Comparison of ENCODE assay signal across 27 mouse cellular contexts in genomic region chr10:123579012-123579411, GRCm38 (mm10).
DNase-seq lines count a peak whose midpoint lies in the region; ATAC-seq and TF ChIP-seq lines count a peak whose summit lies in the region.
"Had no signal": no experiment of that assay in that cellular context is flagged by ENCODE, and none has a peak within 500 bp of the region (broad histone marks: within the 10 kb centered on the region; RNA-seq: fewer than 3 reads in every experiment).

No protein-coding gene starts in this region.

- ATAC-seq in forebrain, embryonic 15.5 days (replicated peaks): peak; percentile 78; the same call in 1 of the 2 replicates
- no peak for ATAC-seq in forebrain, embryonic 12.5 days (ENCODE audit: low FRiP score)
- peak; percentile 58 for ATAC-seq in forebrain, postnatal 0 days
- ATAC-seq: liver, embryonic 12.5 days; liver, postnatal 0 days; lung, postnatal 0 days; midbrain, embryonic 13.5 days had no signal

- H3K9ac ChIP-seq in forebrain, embryonic 15.5 days (replicated peaks): no peak overlapping the region
- no peak overlapping the region for H3K9ac ChIP-seq in forebrain, embryonic 12.5 days
- no peak overlapping the region for H3K9ac ChIP-seq in forebrain, postnatal 0 days
- H3K9ac ChIP-seq: embryonic facial prominence, embryonic 12.5 days; kidney, embryonic 15.5 days; limb, embryonic 13.5 days; liver, embryonic 12.5 days; liver, postnatal 0 days; midbrain, embryonic 13.5 days; neural tube, embryonic 15.5 days; stomach, embryonic 15.5 days had no signal

- H3K4me2 ChIP-seq in forebrain, embryonic 15.5 days (replicated peaks): no peak overlapping the region
- no peak overlapping the region for H3K4me2 ChIP-seq in forebrain, embryonic 12.5 days
- no peak overlapping the region for H3K4me2 ChIP-seq in forebrain, postnatal 0 days (ENCODE audit: low read depth)
- H3K4me2 ChIP-seq: embryonic facial prominence, embryonic 12.5 days; kidney, embryonic 15.5 days; limb, embryonic 13.5 days; liver, embryonic 12.5 days; midbrain, embryonic 13.5 days; neural tube, embryonic 15.5 days; stomach, embryonic 15.5 days had no signal

- H3K27ac ChIP-seq in forebrain, embryonic 15.5 days (replicated peaks): no peak overlapping the region
- no peak overlapping the region for H3K27ac ChIP-seq in forebrain, embryonic 12.5 days
- H3K27ac ChIP-seq in forebrain, postnatal 0 days (ENCODE audit: low read depth, low read length): no peak overlapping the region
- H3K27ac ChIP-seq: embryonic facial prominence, embryonic 12.5 days; kidney, embryonic 15.5 days; left cerebral cortex, adult 2 months; limb, embryonic 13.5 days; liver, embryonic 12.5 days; macrophage; midbrain, embryonic 13.5 days; neural tube, embryonic 15.5 days; stomach, embryonic 15.5 days had no signal

- no peaks in the 10 kb centered on the region for H3K36me3 ChIP-seq in forebrain, embryonic 15.5 days
- H3K36me3 ChIP-seq in forebrain, embryonic 12.5 days (replicated peaks): no peaks in the 10 kb centered on the region
- H3K36me3 ChIP-seq in forebrain, postnatal 0 days (ENCODE audit: insufficient read depth): no peaks in the 10 kb centered on the region
- H3K36me3 ChIP-seq: embryonic facial prominence, embryonic 12.5 days; kidney, embryonic 15.5 days; limb, embryonic 13.5 days; liver, embryonic 12.5 days; midbrain, embryonic 13.5 days; neural tube, embryonic 15.5 days; stomach, embryonic 15.5 days had no signal

- peak; percentile 5 to 23 for DNase-seq in left cerebral cortex, adult 9 months (ENCODE audit: low spot score in 2 of 2)
- DNase-seq in left cerebral cortex, adult 11 months (ENCODE audit: low spot score): no peak
- peak; percentile 78 for DNase-seq in brain, embryonic 14.5 days (ENCODE audit: low read depth)
- peak; percentile 38 for DNase-seq in forebrain, postnatal 0 days
- no peak for DNase-seq in gastrocnemius, postnatal 36 days
- DNase-seq: adrenal gland, postnatal 25 days; cerebellum, adult 8-10 months; cerebellum, postnatal 36 days; kidney, adult 18-20 months; kidney, postnatal 25 days; liver, postnatal 0 days; retina, postnatal 1 day; right cerebral cortex, postnatal 14 days; thymus, adult 18-20 months; thymus, postnatal 36 days had no signal

- no peak for TF ChIP-seq CTCF in brain, embryonic 14.5 days (IDR thresholded peaks at IDR 0.05; ENCODE audit: borderline replicate concordance, extremely low read depth, insufficient read depth, insufficient read length)
- no peak for TF ChIP-seq CTCF in forebrain, postnatal 0 days (IDR thresholded peaks at IDR 0.05; ENCODE audit: low read depth)

- no peak overlapping the region for H3K4me3 ChIP-seq in forebrain, embryonic 15.5 days
- no peak overlapping the region for H3K4me3 ChIP-seq in forebrain, embryonic 12.5 days (replicated peaks)
- no peak overlapping the region for H3K4me3 ChIP-seq in forebrain, postnatal 0 days (ENCODE audit: low read depth, low read length)
- H3K4me3 ChIP-seq: embryonic facial prominence, embryonic 12.5 days; kidney, embryonic 15.5 days; left cerebral cortex, adult 2 months; limb, embryonic 13.5 days; liver, embryonic 12.5 days; midbrain, embryonic 13.5 days; neural tube, embryonic 15.5 days; stomach, embryonic 15.5 days had no signal

- H3K4me1 ChIP-seq in forebrain, embryonic 15.5 days: 0 out of 2 replicates have a peak, but pooled peaks cover 4% of the 10 kb centered on the region
- H3K4me1 ChIP-seq in forebrain, embryonic 12.5 days: no peaks in the 10 kb centered on the region; the same call in 1 of the 2 replicates
- H3K4me1 ChIP-seq in forebrain, postnatal 0 days (ENCODE audit: insufficient read depth): peaks cover 7% of the 10 kb centered on the region; the same call in 1 of the 2 replicates
- H3K4me1 ChIP-seq: embryonic facial prominence, embryonic 12.5 days; kidney, embryonic 15.5 days; liver, embryonic 12.5 days; midbrain, embryonic 13.5 days; neural tube, embryonic 15.5 days; stomach, embryonic 15.5 days had no signal

- WGBS in forebrain, embryonic 15.5 days: 65% methylated on average over 2 of the region's 2 CpGs
- 91% methylated on average over 2 of the region's 2 CpGs for WGBS in forebrain, embryonic 12.5 days
- 61% methylated on average over 2 of the region's 2 CpGs for WGBS in forebrain, postnatal 0 days

- no peaks in the 10 kb centered on the region for H3K27me3 ChIP-seq in forebrain, embryonic 15.5 days
- no peaks in the 10 kb centered on the region for H3K27me3 ChIP-seq in forebrain, embryonic 12.5 days
- H3K27me3 ChIP-seq in forebrain, postnatal 0 days (ENCODE audit: insufficient read depth, low read length): no peaks in the 10 kb centered on the region
- H3K27me3 ChIP-seq: embryonic facial prominence, embryonic 12.5 days; kidney, embryonic 15.5 days; limb, embryonic 13.5 days; liver, embryonic 12.5 days; midbrain, embryonic 13.5 days; neural tube, embryonic 15.5 days; stomach, embryonic 15.5 days had no signal

- no peak for TF ChIP-seq POLR2A in brain, embryonic 14.5 days (IDR thresholded peaks at IDR 0.05; ENCODE audit: borderline replicate concordance, extremely low read depth, insufficient read depth, insufficient read length, poor library complexity, severe bottlenecking)

- no peaks in the 10 kb centered on the region for H3K9me3 ChIP-seq in forebrain, embryonic 15.5 days
- no peaks in the 10 kb centered on the region for H3K9me3 ChIP-seq in forebrain, embryonic 12.5 days
- no peaks in the 10 kb centered on the region for H3K9me3 ChIP-seq in forebrain, postnatal 0 days (ENCODE audit: low read length)
- H3K9me3 ChIP-seq: embryonic facial prominence, embryonic 12.5 days; kidney, embryonic 15.5 days; limb, embryonic 13.5 days; liver, embryonic 12.5 days; midbrain, embryonic 13.5 days; neural tube, embryonic 15.5 days; stomach, embryonic 15.5 days had no signal

- intact Hi-C loops in gastrocnemius, postnatal 36 days (cut with DNase I): no loop called here

Comparison
In these comparisons a context has a peak if more than half of its experiments do, and no peak if none do; other contexts are left out.
1. DNase-seq: peak in left cerebral cortex, adult 9 months (2 of 2), brain, embryonic 14.5 days (single experiment) and forebrain, postnatal 0 days (single experiment); none in left cerebral cortex, adult 11 months (single experiment) and gastrocnemius, postnatal 36 days (0 of 2).